Mouse (Mus musculus): ENCODE measurements around the gene Gjb5. TPM values are rescaled to one million over a fixed set of nuclear protein-coding genes. Genes with fewer than 3 reads are reported as not detected.
A peak's percentile ranks its signal among the peaks of the same experiment; 100 is the strongest.

The Gjb5 gene
- total RNA-seq, 1 experiment = 27.1 TPM

DNA sequence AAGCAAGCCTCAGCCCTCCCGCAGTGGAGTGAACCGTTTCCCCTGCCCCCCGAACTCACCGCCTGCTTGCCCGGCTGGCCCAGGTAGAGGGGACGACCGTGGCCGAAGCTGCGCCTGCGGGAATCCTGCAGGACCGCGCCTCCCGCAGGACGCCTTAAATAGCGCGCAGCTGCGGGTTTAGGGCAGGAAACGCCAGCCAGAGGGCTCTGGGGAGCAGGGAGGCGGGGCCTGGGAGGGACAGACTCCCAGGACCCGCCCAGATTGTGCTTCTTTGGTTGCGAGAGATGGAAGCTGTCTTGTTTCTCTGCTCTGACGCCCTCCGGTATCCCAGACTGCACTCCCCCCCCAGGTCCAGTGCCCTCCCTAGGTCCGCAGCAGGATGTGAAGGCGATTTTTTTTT, 44.1 kb downstream of the Gjb5 start, which contains the start of gene Gja4:
Gene Gja4, minus strand, starts transcription at position 179 of the 400 bp plus-strand sequence.
- in situ Hi-C loops (cut with MboI; ENCODE audit: low sequenced_read_pairs in 2 of 2, unreplicated experiment in 2 of 2) = loop anchor here in 1 of 2 experiments (10.0 kb wide), 1 partner anchor 239 kb away; the partner anchor contains the start of gene Zmym6
- no peak within 1 kb of the TSS for H3K27ac ChIP-seq (ENCODE audit: insufficient read depth, low read depth, low read length, poor library complexity, severe bottlenecking)
- peak; percentile 73 for DNase-seq (ENCODE audit: low read depth, low spot score)
- peak within 1 kb of the TSS; percentile 73 to 90 for H3K4me3 ChIP-seq (ENCODE audit: insufficient read depth in 1 of 2, low read depth in 1 of 2, low read length in 2 of 2, poor library complexity in 1 of 2, severe bottlenecking in 1 of 2)
- H3K4me1 ChIP-seq (ENCODE audit: control insufficient read depth in 2 of 2, insufficient read depth in 2 of 2, low read length in 2 of 2, poor library complexity in 1 of 2) = peaks cover 3 to 12% of the 10 kb centered on the region in 2 experiments; a peak in 3 of 4 replicates
- no peak for TF ChIP-seq ZC3H11A (IDR thresholded peaks at IDR 0.05; ENCODE audit: borderline replicate concordance, low read depth, low read length)
- TF ChIP-seq HCFC1 (IDR thresholded peaks at IDR 0.05; ENCODE audit: borderline replicate concordance, insufficient read depth, low read length) = no peak
- TF ChIP-seq ZNF384 (IDR thresholded peaks at IDR 0.05; ENCODE audit: low read depth, low read length) = 0 out of 2 replicates have a peak, but pooled peaks have one; percentile 5
- H3K36me3 ChIP-seq (ENCODE audit: control insufficient read depth, insufficient read depth, low read length, poor library complexity, severe bottlenecking) = no peaks in the 10 kb centered on the region
- peak within 1 kb of the TSS; percentile 59 for H3K9ac ChIP-seq (ENCODE audit: insufficient read depth, low read depth, low read length, poor library complexity, severe bottlenecking)
- H3K9me3 ChIP-seq (ENCODE audit: control insufficient read depth, insufficient read depth, low read depth, low read length) = no peaks in the 10 kb centered on the region

GRCm38 (mm10) chr4:127312349-127312748, 45.6 kb downstream of the Gjb5 start:
- Histone ChIP-seq H3K36me3 (ENCODE audit: control insufficient read depth, insufficient read depth, low read length, poor library complexity, severe bottlenecking) (no peaks in the 10 kb centered on the region), H3K9ac (ENCODE audit: insufficient read depth, low read depth, low read length, poor library complexity, severe bottlenecking) (no peak overlapping the region), H3K4me3 (ENCODE audit: insufficient read depth in 1 of 2, low read depth in 1 of 2, low read length in 2 of 2, poor library complexity in 1 of 2, severe bottlenecking in 1 of 2) (peak overlapping the region; percentile 19 to 33; a peak in 2 of 4 replicates), H3K4me1 (ENCODE audit: control insufficient read depth in 2 of 2, insufficient read depth in 2 of 2, low read length in 2 of 2, poor library complexity in 1 of 2) (peaks cover 3 to 12% of the 10 kb centered on the region in 2 experiments; a peak in 3 of 4 replicates), H3K27ac (ENCODE audit: insufficient read depth, low read depth, low read length, poor library complexity, severe bottlenecking) (no peak overlapping the region), H3K9me3 (ENCODE audit: control insufficient read depth, insufficient read depth, low read depth, low read length) (no peaks in the 10 kb centered on the region)
- in situ Hi-C loops (cut with MboI; ENCODE audit: low sequenced_read_pairs in 2 of 2, unreplicated experiment in 2 of 2) = loop anchor here in 1 of 2 experiments (10.0 kb wide), 1 partner anchor 238 kb away; the partner anchor contains the start of gene Zmym6
- DNase-seq (ENCODE audit: low read depth, low spot score) = no peak
- TF ChIP-seq ZC3H11A (IDR thresholded peaks at IDR 0.05; ENCODE audit: borderline replicate concordance, low read depth, low read length) (no peak), CHD2 (IDR thresholded peaks at IDR 0.05; ENCODE audit: low read depth, low read length) (no peak), ZNF384 (IDR thresholded peaks at IDR 0.05; ENCODE audit: low read depth, low read length) (no peak), HCFC1 (IDR thresholded peaks at IDR 0.05; ENCODE audit: borderline replicate concordance, insufficient read depth, low read length) (no peak), MAFK (IDR thresholded peaks at IDR 0.05; ENCODE audit: insufficient read depth, low read depth, low read length) (no peak)

DNA sequence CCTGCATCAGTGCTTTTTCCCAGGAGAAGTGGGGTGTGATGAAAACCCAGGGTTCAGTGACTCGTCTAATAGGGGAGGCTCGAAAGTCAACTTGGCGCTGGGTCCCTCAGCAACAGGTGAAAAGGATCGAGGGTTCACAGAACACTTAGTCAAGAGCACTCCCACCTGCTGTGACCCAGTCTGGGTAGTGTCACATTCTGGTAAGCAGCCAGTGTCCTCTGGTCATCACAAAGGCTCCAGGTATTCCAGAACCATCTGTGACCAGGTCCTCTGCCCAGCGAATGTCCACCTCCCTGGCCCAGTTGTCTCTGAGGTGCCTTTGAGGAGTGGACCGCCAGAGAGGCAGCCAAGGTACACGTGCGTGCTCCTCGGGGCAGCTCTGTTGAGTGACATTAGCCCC, 46.4 kb downstream of the Gjb5 start:
- Histone ChIP-seq H3K4me1 (ENCODE audit: control insufficient read depth in 2 of 2, insufficient read depth in 2 of 2, low read length in 2 of 2, poor library complexity in 1 of 2) (peaks cover 3 to 12% of the 10 kb centered on the region in 2 experiments; a peak in 3 of 4 replicates), H3K9me3 (ENCODE audit: control insufficient read depth, insufficient read depth, low read depth, low read length) (no peaks in the 10 kb centered on the region), H3K9ac (ENCODE audit: insufficient read depth, low read depth, low read length, poor library complexity, severe bottlenecking) (no peak overlapping the region), H3K4me3 (ENCODE audit: insufficient read depth in 1 of 2, low read depth in 1 of 2, low read length in 2 of 2, poor library complexity in 1 of 2, severe bottlenecking in 1 of 2) (no peak overlapping the region), H3K27ac (ENCODE audit: insufficient read depth, low read depth, low read length, poor library complexity, severe bottlenecking) (no peak overlapping the region), H3K36me3 (ENCODE audit: control insufficient read depth, insufficient read depth, low read length, poor library complexity, severe bottlenecking) (no peaks in the 10 kb centered on the region)
- DNase-seq (ENCODE audit: low read depth, low spot score) = no peak
- in situ Hi-C loops (cut with MboI; ENCODE audit: low sequenced_read_pairs in 2 of 2, unreplicated experiment in 2 of 2) = loop anchor here in 1 of 2 experiments (10.0 kb wide), 1 partner anchor 237 kb away; the partner anchor contains the start of gene Zmym6
- TF ChIP-seq CHD2 (IDR thresholded peaks at IDR 0.05; ENCODE audit: low read depth, low read length) = no peak
- TF ChIP-seq MAFK (IDR thresholded peaks at IDR 0.05; ENCODE audit: insufficient read depth, low read depth, low read length) = no peak
- no peak for TF ChIP-seq ZC3H11A (IDR thresholded peaks at IDR 0.05; ENCODE audit: borderline replicate concordance, low read depth, low read length)
- no peak for TF ChIP-seq ZNF384 (IDR thresholded peaks at IDR 0.05; ENCODE audit: low read depth, low read length)
- TF ChIP-seq HCFC1 (IDR thresholded peaks at IDR 0.05; ENCODE audit: borderline replicate concordance, insufficient read depth, low read length) = no peak

DNA sequence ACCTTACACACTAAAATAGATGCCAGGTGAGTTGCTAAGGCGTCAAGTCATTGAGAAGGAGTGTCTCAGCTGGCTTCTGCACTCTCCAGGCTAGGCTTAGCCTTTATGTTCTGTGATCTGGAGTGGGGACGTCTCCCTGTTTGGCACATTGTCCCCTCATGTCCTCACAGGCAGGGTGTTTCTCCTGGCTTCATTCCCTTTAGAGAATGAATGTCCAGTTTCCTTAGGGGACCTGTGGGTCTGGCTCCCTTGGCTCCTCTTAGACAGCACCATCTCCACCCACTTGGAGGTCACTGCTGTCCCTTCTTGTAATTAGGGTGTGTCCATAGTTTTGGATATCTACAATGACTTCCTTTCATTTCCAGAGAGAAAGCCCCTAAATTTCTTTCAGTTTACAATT, 51.1 kb downstream of the Gjb5 start:
- Histone ChIP-seq H3K27ac (ENCODE audit: insufficient read depth, low read depth, low read length, poor library complexity, severe bottlenecking) (no peak overlapping the region), H3K9ac (ENCODE audit: insufficient read depth, low read depth, low read length, poor library complexity, severe bottlenecking) (no peak overlapping the region), H3K4me1 (ENCODE audit: control insufficient read depth in 2 of 2, insufficient read depth in 2 of 2, low read length in 2 of 2, poor library complexity in 1 of 2) (no peaks in the 10 kb centered on the region), H3K4me3 (ENCODE audit: insufficient read depth in 1 of 2, low read depth in 1 of 2, low read length in 2 of 2, poor library complexity in 1 of 2, severe bottlenecking in 1 of 2) (no peak overlapping the region), H3K36me3 (ENCODE audit: control insufficient read depth, insufficient read depth, low read length, poor library complexity, severe bottlenecking) (no peaks in the 10 kb centered on the region), H3K9me3 (ENCODE audit: control insufficient read depth, insufficient read depth, low read depth, low read length) (no peaks in the 10 kb centered on the region)
- TF ChIP-seq ZC3H11A (IDR thresholded peaks at IDR 0.05; ENCODE audit: borderline replicate concordance, low read depth, low read length) (no peak), MAFK (IDR thresholded peaks at IDR 0.05; ENCODE audit: insufficient read depth, low read depth, low read length) (no peak), HCFC1 (IDR thresholded peaks at IDR 0.05; ENCODE audit: borderline replicate concordance, insufficient read depth, low read length) (no peak), CHD2 (IDR thresholded peaks at IDR 0.05; ENCODE audit: low read depth, low read length) (no peak), ZNF384 (IDR thresholded peaks at IDR 0.05; ENCODE audit: low read depth, low read length) (no peak)
- in situ Hi-C loops (cut with MboI; ENCODE audit: low sequenced_read_pairs in 2 of 2, unreplicated experiment in 2 of 2) = no loop called here
- no peak for DNase-seq (ENCODE audit: low read depth, low spot score)

Other genes starting within 250 kb of the Gjb5 start
- 3.7 and 4.8 TPM in 2 replicates for gene Tmem35b, start 234.5 kb downstream of the Gjb5 start, total RNA-seq (2012; rRNA removed)
- gene Dlgap3, start 189.0 kb downstream of the Gjb5 start, total RNA-seq (2012; rRNA removed) = 8.8 and 14.1 TPM in 2 replicates
- 50.2 and 72.6 TPM in 2 replicates for gene Smim12, start 114.4 kb downstream of the Gjb5 start, total RNA-seq (2012; rRNA removed)
- 2.0 and 3.0 TPM in 2 replicates for gene Gja4, start 44.1 kb downstream of the Gjb5 start, total RNA-seq (2012; rRNA removed)
- gene Gjb3, start 27.3 kb downstream of the Gjb5 start, total RNA-seq (2012; rRNA removed) = 80.5 and 158 TPM in 2 replicates
- gene Gjb4, start 4.1 kb downstream of the Gjb5 start, total RNA-seq (2012; rRNA removed) = 1.6 and 4.5 TPM in 2 replicates

All from ES-E14 (cell line).